Mouse (Mus musculus): ENCODE measurements around the gene Atad5. TPM values are rescaled to one million over a fixed set of nuclear protein-coding genes. Genes with fewer than 3 reads are reported as not detected.

Gene Atad5
- polyA plus RNA-seq, 1 experiment from 2014 or later = 1.7 TPM

- ATAC-seq = no peak
- Histone ChIP-seq H3K36me3 (ENCODE audit: insufficient read depth, low read length) (no peaks in the 10 kb centered on the region), H3K27ac (ENCODE audit: low read length) (no peak overlapping the region), H3K4me3 (ENCODE audit: low read depth, low read length) (no peak overlapping the region), H3K4me1 (ENCODE audit: insufficient read depth, low read depth, low read length) (peaks cover 4% of the 10 kb centered on the region; the same call in 1 of the 2 replicates), H3K27me3 (replicated peaks; ENCODE audit: insufficient read depth, low read length) (no peaks in the 10 kb centered on the region), H3K9me3 (ENCODE audit: low read length) (no peaks in the 10 kb centered on the region), H3K9ac (replicated peaks; ENCODE audit: low read depth) (no peak overlapping the region), H3K4me2 (replicated peaks; ENCODE audit: low read depth, low read length) (no peak overlapping the region)
- no peak for TF ChIP-seq EP300 (IDR thresholded peaks at IDR 0.05)
- TF ChIP-seq CTCF (IDR thresholded peaks at IDR 0.05) = no peak
- 96% methylated on average over 2 of the region's 2 CpGs for WGBS
- DNase-seq (ENCODE audit: low spot score) = no peak
These were observed 18.2 kb upstream of the Atad5 start for GRCm38 (mm10) chr11:80071039-80071438.

- no peak for TF ChIP-seq CTCF (IDR thresholded peaks at IDR 0.05)
- no peak for TF ChIP-seq EP300 (IDR thresholded peaks at IDR 0.05)
- Histone ChIP-seq H3K9ac (replicated peaks; ENCODE audit: low read depth) (no peak overlapping the region), H3K36me3 (ENCODE audit: insufficient read depth, low read length) (no peaks in the 10 kb centered on the region), H3K27ac (ENCODE audit: low read length) (no peak overlapping the region), H3K27me3 (replicated peaks; ENCODE audit: insufficient read depth, low read length) (no peaks in the 10 kb centered on the region), H3K9me3 (ENCODE audit: low read length) (no peaks in the 10 kb centered on the region), H3K4me3 (ENCODE audit: low read depth, low read length) (no peak overlapping the region), H3K4me2 (replicated peaks; ENCODE audit: low read depth, low read length) (no peak overlapping the region), H3K4me1 (ENCODE audit: insufficient read depth, low read depth, low read length) (peaks cover 4% of the 10 kb centered on the region; the same call in 1 of the 2 replicates)
- DNase-seq (ENCODE audit: low spot score) (no peak), ATAC-seq (no peak)
- WGBS = 71% methylated on average over 3 of the region's 3 CpGs
These were observed 16.8 kb upstream of the Atad5 start for GRCm38 (mm10) chr11:80072365-80072764.

GRCm38 (mm10) chr11:80075608-80076277 lies 13.5 kb upstream of the Atad5 start:
- TF ChIP-seq EP300 (IDR thresholded peaks at IDR 0.05) (no peak), CTCF (IDR thresholded peaks at IDR 0.05) (no peak)
- H3K36me3 ChIP-seq (ENCODE audit: insufficient read depth, low read length) = no peaks in the 10 kb centered on the region
- no peaks in the 10 kb centered on the region for H3K9me3 ChIP-seq (ENCODE audit: low read length)
- no peaks in the 10 kb centered on the region for H3K27me3 ChIP-seq (replicated peaks; ENCODE audit: insufficient read depth, low read length)
- 88% methylated on average over 5 of the region's 5 CpGs for WGBS
- DNase-seq (ENCODE audit: low spot score) (no peak), ATAC-seq (no peak)
- no peak overlapping the region for H3K27ac ChIP-seq (ENCODE audit: low read length)
- H3K4me3 ChIP-seq (ENCODE audit: low read depth, low read length) = no peak overlapping the region
- H3K9ac ChIP-seq (replicated peaks; ENCODE audit: low read depth) = no peak overlapping the region
- no peak overlapping the region for H3K4me2 ChIP-seq (replicated peaks; ENCODE audit: low read depth, low read length)
- no peaks in the 10 kb centered on the region; the same call in 1 of the 2 replicates for H3K4me1 ChIP-seq (ENCODE audit: insufficient read depth, low read depth, low read length)

- Histone ChIP-seq H3K27me3 (replicated peaks; ENCODE audit: insufficient read depth, low read length) (no peaks in the 10 kb centered on the region), H3K4me2 (replicated peaks; ENCODE audit: low read depth, low read length) (no peak overlapping the region; the same call in 1 of the 2 replicates), H3K36me3 (ENCODE audit: insufficient read depth, low read length) (no peaks in the 10 kb centered on the region), H3K9me3 (ENCODE audit: low read length) (no peaks in the 10 kb centered on the region), H3K4me1 (ENCODE audit: insufficient read depth, low read depth, low read length) (peaks cover 7% of the 10 kb centered on the region; the same call in 1 of the 2 replicates), H3K4me3 (ENCODE audit: low read depth, low read length) (no peak overlapping the region), H3K9ac (replicated peaks; ENCODE audit: low read depth) (no peak overlapping the region), H3K27ac (ENCODE audit: low read length) (peak overlapping the region; percentile 47)
- TF ChIP-seq CTCF (IDR thresholded peaks at IDR 0.05) (no peak), EP300 (IDR thresholded peaks at IDR 0.05) (no peak)
- DNase-seq (ENCODE audit: low spot score) = peak; percentile 36
- WGBS = 54% methylated on average over 13 of the region's 14 CpGs
- ATAC-seq = no peak
These were observed 11.2 kb upstream of the Atad5 start for GRCm38 (mm10) chr11:80077784-80078545.

DNA sequence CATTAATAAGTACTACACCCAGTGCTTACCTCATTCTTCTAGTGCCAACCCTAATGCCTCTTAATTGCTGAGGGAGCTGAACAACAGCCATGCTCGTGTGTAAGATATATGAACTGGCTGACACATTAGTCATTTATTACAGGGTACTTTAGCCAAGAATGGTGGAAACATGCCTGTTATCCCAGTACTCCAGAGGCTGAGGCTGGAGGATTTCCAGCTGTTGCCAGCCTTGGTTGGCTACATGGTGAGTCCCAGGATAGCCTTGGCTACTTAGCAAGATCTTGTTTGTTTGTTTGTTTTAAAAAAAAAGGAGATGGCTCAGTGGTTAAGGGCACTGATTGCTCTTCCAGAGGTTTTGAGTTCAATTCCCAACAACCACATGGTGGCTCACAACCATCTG lies 10.4 kb upstream of the Atad5 start:
- no peak overlapping the region; the same call in 1 of the 2 replicates for H3K4me2 ChIP-seq (replicated peaks; ENCODE audit: low read depth, low read length)

GRCm38 (mm10) chr11:80079751-80080150 lies 9.4 kb upstream of the Atad5 start:
- no peaks in the 10 kb centered on the region for H3K27me3 ChIP-seq (replicated peaks; ENCODE audit: insufficient read depth, low read length)
- peaks cover 7% of the 10 kb centered on the region; the same call in 1 of the 2 replicates for H3K4me1 ChIP-seq (ENCODE audit: insufficient read depth, low read depth, low read length)
- peak overlapping the region; percentile 95 for H3K4me3 ChIP-seq (ENCODE audit: low read depth, low read length)
- no peak for TF ChIP-seq CTCF (IDR thresholded peaks at IDR 0.05)
- TF ChIP-seq EP300 (IDR thresholded peaks at IDR 0.05) = no peak
- no peak for ATAC-seq
- H3K4me2 ChIP-seq (replicated peaks; ENCODE audit: low read depth, low read length) = peak overlapping the region; percentile 74
- WGBS = 45% methylated on average over 6 of the region's 6 CpGs
- H3K27ac ChIP-seq (ENCODE audit: low read length) = peak overlapping the region; percentile 97
- no peaks in the 10 kb centered on the region for H3K9me3 ChIP-seq (ENCODE audit: low read length)
- no peaks in the 10 kb centered on the region for H3K36me3 ChIP-seq (ENCODE audit: insufficient read depth, low read length)
- DNase-seq (ENCODE audit: low spot score) = no peak
- peak overlapping the region; percentile 96; the same call in 1 of the 2 replicates for H3K9ac ChIP-seq (replicated peaks; ENCODE audit: low read depth)

More for the DNA sequence above, 10.4 kb upstream of the Atad5 start:
- Histone ChIP-seq H3K27me3 (replicated peaks; ENCODE audit: insufficient read depth, low read length) (no peaks in the 10 kb centered on the region), H3K36me3 (ENCODE audit: insufficient read depth, low read length) (no peaks in the 10 kb centered on the region), H3K9me3 (ENCODE audit: low read length) (no peaks in the 10 kb centered on the region), H3K4me3 (ENCODE audit: low read depth, low read length) (no peak overlapping the region), H3K4me1 (ENCODE audit: insufficient read depth, low read depth, low read length) (peaks cover 7% of the 10 kb centered on the region; the same call in 1 of the 2 replicates), H3K9ac (replicated peaks; ENCODE audit: low read depth) (no peak overlapping the region), H3K27ac (ENCODE audit: low read length) (peak overlapping the region; percentile 47; the same call in 1 of the 2 replicates)
- WGBS = 19% methylated on average over 1 of the region's 1 CpGs
- ATAC-seq (no peak), DNase-seq (ENCODE audit: low spot score) (peak; percentile 30)
- no peak for TF ChIP-seq CTCF (IDR thresholded peaks at IDR 0.05)
- TF ChIP-seq EP300 (IDR thresholded peaks at IDR 0.05) = no peak

Measured in lung, postnatal 0 days (tissue).